Mouse (Mus musculus) hindlimb bud, embryonic 11.5 days (tissue): ENCODE data around the gene Tex19.2.

Source experiments
- DNase-seq: peaks from one replicate; pipeline ENCODE4 v3.0.0-alpha.2; 2012; ENCODE audit warnings: low read depth, low spot score; ENCODE audit errors: extremely low spot score

Gene Tex19.2

DNA sequence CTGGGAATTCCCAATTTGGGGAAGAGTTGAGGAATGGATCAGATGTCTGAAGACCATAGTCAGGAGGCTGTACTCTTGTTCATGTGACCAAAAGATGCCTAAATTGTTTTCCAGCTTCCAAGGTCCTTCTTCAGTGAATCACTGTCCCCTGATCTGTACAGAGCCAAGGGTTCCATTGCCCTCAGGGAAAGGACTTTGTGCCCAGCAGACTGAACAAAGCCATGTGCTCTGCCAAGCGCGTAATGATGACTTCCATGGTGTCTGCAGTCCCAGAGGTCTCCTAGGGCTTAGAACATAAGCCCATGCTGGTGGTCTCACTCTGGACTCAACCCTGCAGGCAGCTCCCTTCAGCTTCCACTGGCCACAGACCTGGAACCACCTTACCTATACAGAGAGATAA, 50.6 kb downstream of the Tex19.2 start:
- no peak for DNase-seq
